Mouse (Mus musculus): Measurements from ENCODE around the gene Ugdh. TPM values are rescaled to one million over a fixed set of nuclear protein-coding genes. Genes with fewer than 3 reads are reported as not detected.

Ugdh gene
- polyA plus RNA-seq, 1 experiment from 2014 or later: 55.0 TPM

DNA sequence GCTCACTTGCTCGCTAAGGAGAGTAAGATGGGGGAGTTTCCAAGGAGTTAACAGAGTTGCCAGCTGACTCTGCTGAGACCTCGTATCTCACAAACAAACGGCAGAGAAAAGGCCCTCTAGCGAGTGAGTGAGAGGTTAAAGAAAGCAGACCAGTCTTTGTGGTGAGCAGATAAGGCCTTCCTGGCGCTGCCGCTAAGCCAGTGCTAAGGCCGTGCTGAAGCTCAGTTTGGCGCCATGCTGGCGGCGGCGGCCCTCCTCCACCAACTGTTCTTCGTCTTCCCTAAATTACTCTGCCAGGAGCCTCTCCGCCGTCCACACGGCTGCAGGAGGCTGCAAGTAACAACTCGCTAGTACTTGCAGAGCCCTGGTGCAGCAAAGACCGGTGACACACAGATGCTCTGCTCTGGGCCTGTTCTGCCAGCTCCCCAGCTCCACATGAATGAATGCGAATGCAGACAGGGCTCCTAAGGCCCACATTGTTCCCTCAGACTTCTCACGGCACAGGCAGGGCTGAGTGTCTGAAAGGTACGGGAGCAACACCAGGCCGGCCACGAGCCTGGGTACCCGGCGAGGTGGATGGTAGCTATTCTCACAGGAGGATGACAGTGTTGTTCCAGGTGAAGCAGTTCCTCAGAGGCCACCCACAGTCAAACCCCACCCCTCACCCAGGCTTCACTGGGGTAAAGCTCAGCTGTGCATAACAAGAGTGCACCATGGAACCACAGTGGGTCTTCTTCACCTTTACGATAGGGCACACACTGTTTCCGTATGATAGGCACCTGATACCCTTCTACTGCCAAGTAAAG is 19.9 kb downstream of the Ugdh start:
- no peaks in the 10 kb centered on the region for H3K27me3 ChIP-seq (replicated peaks; ENCODE audit: control insufficient read depth, insufficient read depth, low read length)
- no peak overlapping the region for H3K4me3 ChIP-seq (replicated peaks; ENCODE audit: low read length)
- no peak overlapping the region for H3K4me2 ChIP-seq (ENCODE audit: low read length)
- H3K9ac ChIP-seq (replicated peaks; ENCODE audit: low read depth, low read length): no peak overlapping the region
- no peak overlapping the region for H3K27ac ChIP-seq (ENCODE audit: low read length)
- no peaks in the 10 kb centered on the region for H3K9me3 ChIP-seq (ENCODE audit: control insufficient read depth, low read length)
- peak; percentile 55; the same call in 1 of the 2 replicates for ATAC-seq
- H3K4me1 ChIP-seq (replicated peaks; ENCODE audit: control insufficient read depth, insufficient read depth, low read length): no peaks in the 10 kb centered on the region; the same call in 1 of the 2 replicates
- 18% methylated on average over 26 of the region's 26 CpGs for WGBS
- H3K36me3 ChIP-seq (ENCODE audit: control insufficient read depth, insufficient read depth): peaks cover 23% of the 10 kb centered on the region

DNA sequence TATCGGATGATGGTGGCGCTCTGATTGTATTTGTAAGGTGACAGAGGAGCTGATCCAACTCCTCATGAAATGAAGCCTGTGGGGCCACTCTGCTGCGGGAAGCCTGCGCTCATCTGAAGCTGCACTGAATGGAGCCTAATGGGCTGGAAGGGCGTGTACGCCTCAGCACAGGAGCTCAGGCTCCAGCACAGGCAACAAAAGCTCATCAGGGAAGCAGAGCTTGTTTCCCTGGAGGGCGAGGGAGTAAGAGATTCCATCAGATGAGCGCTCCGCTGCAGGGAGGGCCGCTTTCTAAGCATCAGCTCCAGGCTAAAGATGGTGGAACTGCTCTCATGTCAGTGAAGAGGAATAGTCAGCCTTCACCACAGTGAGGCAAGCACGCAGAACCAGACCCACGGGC is 27.8 kb downstream of the Ugdh start:
- no peak overlapping the region for H3K4me3 ChIP-seq (replicated peaks; ENCODE audit: low read length)
- no peaks in the 10 kb centered on the region for H3K27me3 ChIP-seq (replicated peaks; ENCODE audit: control insufficient read depth, insufficient read depth, low read length)
- H3K9ac ChIP-seq (replicated peaks; ENCODE audit: low read depth, low read length): no peak overlapping the region
- H3K4me1 ChIP-seq (replicated peaks; ENCODE audit: control insufficient read depth, insufficient read depth, low read length): no peaks in the 10 kb centered on the region
- no peak overlapping the region for H3K4me2 ChIP-seq (ENCODE audit: low read length)
- H3K9me3 ChIP-seq (ENCODE audit: control insufficient read depth, low read length): no peaks in the 10 kb centered on the region
- no peak overlapping the region for H3K27ac ChIP-seq (ENCODE audit: low read length)
- peaks cover 29% of the 10 kb centered on the region for H3K36me3 ChIP-seq (ENCODE audit: control insufficient read depth, insufficient read depth)
- no peak for ATAC-seq
- WGBS: 13% methylated on average over 12 of the region's 12 CpGs

DNA sequence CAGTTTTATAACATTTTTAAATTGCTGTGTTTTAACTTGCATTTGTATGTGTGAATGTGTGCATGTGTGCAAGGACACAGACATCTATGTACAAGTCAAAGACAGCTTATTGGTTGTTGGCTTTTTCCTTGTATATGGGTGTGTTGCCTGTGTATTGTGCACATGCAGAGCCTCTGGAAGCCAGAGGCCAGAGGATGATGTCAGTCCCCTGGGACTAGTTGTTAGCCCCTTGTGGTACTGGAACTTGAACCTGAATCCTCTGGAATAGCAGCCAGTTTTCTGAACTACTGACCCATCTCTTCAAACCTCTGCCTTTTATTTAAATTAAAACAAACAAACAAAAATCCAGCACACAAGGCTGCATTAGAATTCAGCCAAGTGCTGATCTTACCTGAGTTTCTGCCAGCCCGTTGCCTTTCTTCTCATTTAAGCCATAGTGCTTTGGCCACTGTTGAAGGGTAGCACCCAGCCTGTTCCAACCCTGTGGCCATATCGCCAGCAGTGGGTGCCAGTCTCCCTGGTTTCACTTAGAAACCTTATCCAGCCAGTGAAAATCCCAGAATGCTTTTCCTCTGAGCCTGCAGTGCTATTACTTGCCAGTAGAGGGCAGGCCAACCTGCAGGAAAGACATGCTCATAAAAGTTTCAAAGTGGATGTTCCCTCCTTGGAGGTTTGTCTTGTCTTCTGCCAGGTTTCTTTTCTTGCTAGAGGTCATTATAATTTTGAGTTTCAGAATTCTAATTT is 34.3 kb downstream of the Ugdh start:
- no peaks in the 10 kb centered on the region for H3K27me3 ChIP-seq (replicated peaks; ENCODE audit: control insufficient read depth, insufficient read depth, low read length)
- H3K4me1 ChIP-seq (replicated peaks; ENCODE audit: control insufficient read depth, insufficient read depth, low read length): no peaks in the 10 kb centered on the region
- 24% methylated on average over 2 of the region's 2 CpGs for WGBS
- ATAC-seq: peak; percentile 69; the same call in 1 of the 2 replicates
- H3K4me2 ChIP-seq (ENCODE audit: low read length): no peak overlapping the region
- H3K9ac ChIP-seq (replicated peaks; ENCODE audit: low read depth, low read length): no peak overlapping the region
- H3K27ac ChIP-seq (ENCODE audit: low read length): no peak overlapping the region
- peaks cover 35% of the 10 kb centered on the region for H3K36me3 ChIP-seq (ENCODE audit: control insufficient read depth, insufficient read depth)
- no peaks in the 10 kb centered on the region for H3K9me3 ChIP-seq (ENCODE audit: control insufficient read depth, low read length)
- H3K4me3 ChIP-seq (replicated peaks; ENCODE audit: low read length): no peak overlapping the region

DNA sequence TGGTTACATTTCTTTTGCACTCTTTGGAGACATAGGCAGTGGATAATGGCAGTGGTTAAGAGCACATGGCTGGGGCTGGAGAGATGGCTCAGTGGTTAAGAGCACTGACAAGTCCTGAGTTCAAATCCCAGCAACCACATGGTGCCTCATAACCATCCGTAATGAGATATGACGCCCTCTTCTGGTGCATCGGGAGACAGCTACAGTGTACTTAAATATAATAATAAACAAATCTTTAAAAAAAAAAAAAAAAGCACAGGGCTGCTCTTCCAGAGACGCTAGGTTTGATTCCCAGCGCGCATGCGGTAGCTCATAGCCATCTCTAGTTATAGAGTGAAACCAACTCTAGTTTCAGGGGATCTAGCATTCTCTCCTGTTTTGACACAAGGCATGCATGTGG is 41.3 kb downstream of the Ugdh start:
- Histone ChIP-seq H3K9ac (replicated peaks; ENCODE audit: low read depth, low read length) (no peak overlapping the region), H3K9me3 (ENCODE audit: control insufficient read depth, low read length) (no peaks in the 10 kb centered on the region), H3K4me1 (replicated peaks; ENCODE audit: control insufficient read depth, insufficient read depth, low read length) (peaks cover 15% of the 10 kb centered on the region), H3K27ac (ENCODE audit: low read length) (no peak overlapping the region), H3K4me3 (replicated peaks; ENCODE audit: low read length) (no peak overlapping the region), H3K27me3 (replicated peaks; ENCODE audit: control insufficient read depth, insufficient read depth, low read length) (no peaks in the 10 kb centered on the region), H3K4me2 (ENCODE audit: low read length) (no peak overlapping the region), H3K36me3 (ENCODE audit: control insufficient read depth, insufficient read depth) (peaks cover 11% of the 10 kb centered on the region)
- no peak for ATAC-seq
- 91% methylated on average over 7 of the region's 7 CpGs for WGBS

DNA sequence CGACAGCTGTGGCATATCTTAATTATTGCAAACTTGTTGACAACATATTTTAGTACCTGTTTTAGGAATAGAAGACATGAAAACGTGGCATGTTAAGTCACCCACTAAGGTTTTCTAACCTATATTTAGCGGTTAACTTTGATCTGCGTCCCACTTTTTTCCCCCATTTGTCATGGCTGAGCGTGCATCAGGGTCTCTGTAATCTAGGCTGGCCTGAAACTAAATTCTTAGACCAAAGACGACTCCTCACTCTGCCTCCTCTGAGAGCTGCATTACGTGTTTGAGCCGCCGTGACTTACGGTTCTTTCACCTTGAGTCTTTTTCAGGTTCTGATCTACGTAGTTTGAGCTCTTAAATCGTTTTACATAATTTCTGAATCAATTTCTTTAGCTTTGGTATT is 44.0 kb downstream of the Ugdh start:
- Histone ChIP-seq H3K36me3 (ENCODE audit: control insufficient read depth, insufficient read depth) (peaks cover 20% of the 10 kb centered on the region; the same call in 1 of the 2 replicates), H3K9me3 (ENCODE audit: control insufficient read depth, low read length) (no peaks in the 10 kb centered on the region), H3K4me3 (replicated peaks; ENCODE audit: low read length) (peak overlapping the region; percentile 57), H3K27me3 (replicated peaks; ENCODE audit: control insufficient read depth, insufficient read depth, low read length) (no peaks in the 10 kb centered on the region), H3K4me2 (ENCODE audit: low read length) (peak overlapping the region; percentile 91), H3K4me1 (replicated peaks; ENCODE audit: control insufficient read depth, insufficient read depth, low read length) (peaks cover 20% of the 10 kb centered on the region), H3K27ac (ENCODE audit: low read length) (peak overlapping the region; percentile 65; the same call in 1 of the 2 replicates), H3K9ac (replicated peaks; ENCODE audit: low read depth, low read length) (peak overlapping the region; percentile 75)
- 2% methylated on average over 12 of the region's 12 CpGs for WGBS
- ATAC-seq: peak; percentile 29

DNA sequence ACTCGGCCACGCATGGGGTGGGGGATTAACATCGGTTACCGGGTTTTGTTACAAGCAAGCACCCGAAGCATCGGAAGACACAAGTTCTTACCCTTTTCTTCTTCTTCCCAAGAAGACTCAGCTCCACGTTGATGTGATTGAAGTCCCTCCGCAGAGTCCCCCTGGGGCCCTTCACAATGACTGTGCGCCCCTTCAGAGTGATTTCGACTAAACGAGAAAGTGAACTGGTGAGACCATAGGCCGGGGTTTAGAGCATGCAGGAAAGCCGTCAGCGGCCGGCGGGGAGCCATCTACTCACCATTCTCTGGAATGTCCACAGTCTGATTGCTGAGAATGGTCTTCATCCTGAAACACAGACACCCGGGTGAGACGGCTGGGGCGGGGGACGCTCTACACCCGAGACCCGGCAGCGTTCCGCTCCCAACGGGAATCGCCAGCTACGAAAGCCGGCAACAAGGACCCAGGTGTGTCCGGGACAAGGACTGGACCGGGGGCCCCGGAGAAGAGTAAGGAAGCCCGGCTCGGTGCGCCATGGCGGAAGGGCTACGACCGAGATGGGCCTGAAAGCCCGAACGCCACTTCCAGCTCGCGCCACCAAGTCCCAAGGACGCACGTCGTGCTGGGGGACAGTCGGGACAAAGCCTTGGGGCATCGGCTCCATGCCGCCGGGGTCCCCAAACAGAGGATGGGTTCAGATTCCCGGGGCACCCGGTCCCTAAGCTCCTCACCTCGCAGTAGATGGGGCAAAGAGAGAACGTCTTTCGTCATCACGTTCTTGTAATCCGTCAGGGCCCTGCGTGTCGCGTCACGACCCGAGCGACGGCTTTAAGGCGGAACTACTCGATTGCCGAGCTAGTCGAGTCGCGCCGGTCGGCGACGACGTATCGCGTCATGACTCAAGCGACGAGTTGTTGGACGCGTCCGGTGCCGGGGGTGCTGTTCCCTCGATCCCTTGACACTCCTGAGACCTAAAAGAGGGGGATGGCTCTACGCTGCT is 44.8 kb downstream of the Ugdh start, which contains the start of the genes Rpl9 and Lias:
Gene Rpl9, minus strand, starts transcription at position 797 of the 997 bp plus-strand sequence.
Gene Lias, plus strand, starts transcription at position 850 of the 997 bp plus-strand sequence.
- H3K9ac ChIP-seq (replicated peaks; ENCODE audit: low read depth, low read length): peak within 1 kb of the TSS; percentile 76
- peaks cover 20% of the 10 kb centered on the region for H3K4me1 ChIP-seq (replicated peaks; ENCODE audit: control insufficient read depth, insufficient read depth, low read length)
- under 1% methylated on average over 83 of the region's 83 CpGs for WGBS
- no peaks in the 10 kb centered on the region for H3K27me3 ChIP-seq (replicated peaks; ENCODE audit: control insufficient read depth, insufficient read depth, low read length)
- peak within 1 kb of the TSS; percentile 57 for H3K4me3 ChIP-seq (replicated peaks; ENCODE audit: low read length)
- peak within 1 kb of the TSS; percentile 91 for H3K4me2 ChIP-seq (ENCODE audit: low read length)
- H3K36me3 ChIP-seq (ENCODE audit: control insufficient read depth, insufficient read depth): peaks cover 20% of the 10 kb centered on the region; the same call in 1 of the 2 replicates
- H3K9me3 ChIP-seq (ENCODE audit: control insufficient read depth, low read length): no peaks in the 10 kb centered on the region
- ATAC-seq: peak; percentile 98
- H3K27ac ChIP-seq (ENCODE audit: low read length): peak within 1 kb of the TSS; percentile 91

DNA sequence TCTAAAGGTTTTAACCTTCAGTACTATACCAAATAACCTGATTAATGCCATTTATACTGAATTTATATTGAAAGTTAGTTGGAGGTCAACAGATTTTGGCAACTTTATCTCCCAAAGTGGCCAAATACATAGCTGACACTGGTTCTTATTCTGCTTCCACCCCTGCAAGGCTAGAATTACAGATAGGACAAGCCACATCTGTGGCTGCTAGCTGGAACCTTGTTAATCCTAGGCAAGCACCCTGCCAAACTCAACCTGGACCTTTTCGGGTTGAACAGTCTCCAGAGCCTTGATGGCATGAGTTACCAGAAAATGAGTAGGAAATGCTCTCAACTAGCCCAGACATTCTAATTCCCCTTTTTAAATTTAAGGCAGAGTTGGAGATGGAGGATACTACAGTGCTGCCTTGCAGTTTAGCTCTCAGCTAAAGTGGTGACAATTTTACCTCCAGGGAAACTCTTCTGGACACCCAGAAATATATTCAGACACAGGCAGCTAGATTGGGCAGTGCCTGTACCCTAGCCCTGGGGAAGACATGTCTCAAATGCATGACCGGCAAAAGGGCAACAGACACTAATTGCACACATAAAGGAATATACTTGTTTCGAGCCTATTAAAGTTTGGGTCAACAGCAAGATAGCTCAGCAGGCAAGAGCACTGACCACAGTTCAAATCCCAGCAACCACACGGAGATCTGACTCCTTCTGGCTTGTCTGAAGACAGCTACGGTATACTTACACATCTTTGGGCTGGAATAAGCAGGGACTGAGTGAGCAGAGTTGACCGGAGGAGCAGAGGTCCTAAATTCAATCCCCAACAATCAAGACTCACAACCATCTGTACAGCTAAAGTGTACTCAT is 48.5 kb downstream of the Ugdh start:
- peaks cover 15% of the 10 kb centered on the region; the same call in 1 of the 2 replicates for H3K36me3 ChIP-seq (ENCODE audit: control insufficient read depth, insufficient read depth)
- H3K4me2 ChIP-seq (ENCODE audit: low read length): no peak overlapping the region
- no peak overlapping the region for H3K27ac ChIP-seq (ENCODE audit: low read length)
- H3K4me1 ChIP-seq (replicated peaks; ENCODE audit: control insufficient read depth, insufficient read depth, low read length): peaks cover 15% of the 10 kb centered on the region
- ATAC-seq: no peak
- WGBS: 77% methylated on average over 6 of the region's 6 CpGs
- no peak overlapping the region for H3K9ac ChIP-seq (replicated peaks; ENCODE audit: low read depth, low read length)
- H3K9me3 ChIP-seq (ENCODE audit: control insufficient read depth, low read length): no peaks in the 10 kb centered on the region
- H3K27me3 ChIP-seq (replicated peaks; ENCODE audit: control insufficient read depth, insufficient read depth, low read length): no peaks in the 10 kb centered on the region
- H3K4me3 ChIP-seq (replicated peaks; ENCODE audit: low read length): no peak overlapping the region

DNA sequence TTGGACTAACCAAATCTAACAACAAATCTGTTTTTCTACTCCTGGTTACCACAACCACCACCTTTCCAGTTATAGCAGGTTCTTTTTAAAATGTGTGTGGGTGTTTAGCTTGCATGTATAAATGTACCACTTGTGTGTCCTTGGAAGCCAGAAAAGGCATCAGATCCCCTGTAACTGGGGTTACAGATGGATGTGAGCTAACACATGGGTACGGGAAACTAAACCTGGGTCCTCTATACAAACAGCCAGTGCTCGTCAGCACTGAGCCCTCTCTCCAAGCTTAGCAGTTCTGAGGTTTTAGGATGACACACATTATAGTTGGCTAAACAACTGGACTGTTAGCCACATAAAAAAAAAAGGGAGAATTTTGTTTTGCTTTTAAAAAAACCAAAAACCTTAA is 50.0 kb downstream of the Ugdh start:
- Histone ChIP-seq H3K4me2 (ENCODE audit: low read length) (no peak overlapping the region), H3K4me1 (replicated peaks; ENCODE audit: control insufficient read depth, insufficient read depth, low read length) (peaks cover 15% of the 10 kb centered on the region), H3K4me3 (replicated peaks; ENCODE audit: low read length) (no peak overlapping the region), H3K27ac (ENCODE audit: low read length) (no peak overlapping the region), H3K9me3 (ENCODE audit: control insufficient read depth, low read length) (no peaks in the 10 kb centered on the region), H3K27me3 (replicated peaks; ENCODE audit: control insufficient read depth, insufficient read depth, low read length) (no peaks in the 10 kb centered on the region), H3K36me3 (ENCODE audit: control insufficient read depth, insufficient read depth) (peaks cover 15% of the 10 kb centered on the region; the same call in 1 of the 2 replicates), H3K9ac (replicated peaks; ENCODE audit: low read depth, low read length) (no peak overlapping the region)
- WGBS: 77% methylated on average over 2 of the region's 2 CpGs
- no peak for ATAC-seq
